Mouse (Mus musculus): Measurements from ENCODE around the gene Cmss1. TPM values are rescaled to one million over a fixed set of nuclear protein-coding genes. Genes with fewer than 3 reads are reported as not detected.

Gene Cmss1
- polyA plus RNA-seq (2016; fragmentation: Nextera tagmentation; extraction: Ambion mirVana) = 62.1 and 63.6 TPM in 2 replicates

- Histone ChIP-seq H3K36me3 (replicated peaks) (no peaks in the 10 kb centered on the region), H3K9me3 (no peaks in the 10 kb centered on the region), H3K27me3 (ENCODE audit: poor library complexity, severe bottlenecking) (no peaks in the 10 kb centered on the region), H3K4me1 (peaks cover 17% of the 10 kb centered on the region), H3K27ac (peak within 1 kb of the TSS; percentile 90), H3K4me3 (peak within 1 kb of the TSS; percentile 94)
- peak; percentile 87 for DNase-seq (ENCODE audit: extremely low spot score, low spot score)
- WGBS = under 1% methylated on average over 64 of the region's 64 CpGs
These were observed at the start of gene Cmss1 for GRCm38 (mm10) chr16:57606444-57607227. Gene Cmss1 (minus strand): TSS chr16:57606864.

- Histone ChIP-seq H3K4me1 (no peaks in the 10 kb centered on the region), H3K4me3 (no peak overlapping the region), H3K36me3 (replicated peaks) (no peaks in the 10 kb centered on the region), H3K9me3 (no peaks in the 10 kb centered on the region), H3K27ac (no peak overlapping the region), H3K27me3 (ENCODE audit: poor library complexity, severe bottlenecking) (no peaks in the 10 kb centered on the region)
- no peak for DNase-seq (ENCODE audit: extremely low spot score, low spot score)
- 85% methylated on average over 2 of the region's 2 CpGs for WGBS
These were observed 43.2 kb upstream of the Cmss1 start for GRCm38 (mm10) chr16:57649888-57650287.

- no peaks in the 10 kb centered on the region for H3K27me3 ChIP-seq (ENCODE audit: poor library complexity, severe bottlenecking)
- 0 out of 2 replicates have a peak, but pooled peaks cover 5% of the 10 kb centered on the region for H3K4me1 ChIP-seq
- 76% methylated on average over 10 of the region's 10 CpGs for WGBS
- no peak for DNase-seq (ENCODE audit: extremely low spot score, low spot score)
- no peaks in the 10 kb centered on the region for H3K36me3 ChIP-seq (replicated peaks)
- H3K4me3 ChIP-seq = no peak overlapping the region
- H3K9me3 ChIP-seq = no peaks in the 10 kb centered on the region
- H3K27ac ChIP-seq = no peak overlapping the region
These were observed 34.8 kb upstream of the Cmss1 start for GRCm38 (mm10) chr16:57641346-57641885.

GRCm38 (mm10) chr16:57634766-57635165, 28.1 kb upstream of the Cmss1 start:
- Histone ChIP-seq H3K27me3 (ENCODE audit: poor library complexity, severe bottlenecking) (no peaks in the 10 kb centered on the region), H3K27ac (no peak overlapping the region), H3K4me3 (no peak overlapping the region), H3K4me1 (no peaks in the 10 kb centered on the region), H3K9me3 (no peaks in the 10 kb centered on the region), H3K36me3 (replicated peaks) (no peaks in the 10 kb centered on the region)
- DNase-seq (ENCODE audit: extremely low spot score, low spot score) = no peak
- 83% methylated on average over 5 of the region's 5 CpGs for WGBS

- no peaks in the 10 kb centered on the region for H3K4me1 ChIP-seq
- no peak overlapping the region for H3K27ac ChIP-seq
- no peaks in the 10 kb centered on the region for H3K36me3 ChIP-seq (replicated peaks)
These were observed 27.5 kb upstream of the Cmss1 start for GRCm38 (mm10) chr16:57634191-57634590.

GRCm38 (mm10) chr16:57611768-57612167, 5.1 kb upstream of the Cmss1 start:
- no peak for DNase-seq (ENCODE audit: extremely low spot score, low spot score)
- Histone ChIP-seq H3K27ac (no peak overlapping the region), H3K27me3 (ENCODE audit: poor library complexity, severe bottlenecking) (no peaks in the 10 kb centered on the region), H3K9me3 (no peaks in the 10 kb centered on the region), H3K4me1 (peaks cover 6% of the 10 kb centered on the region), H3K4me3 (no peak overlapping the region), H3K36me3 (replicated peaks) (no peaks in the 10 kb centered on the region)
- 7% methylated on average over 1 of the region's 1 CpGs for WGBS

More at GRCm38 (mm10) chr16:57634191-57634590, 27.5 kb upstream of the Cmss1 start:
- DNase-seq (ENCODE audit: extremely low spot score, low spot score) = peak; percentile 47
- H3K4me3 ChIP-seq = no peak overlapping the region
- H3K27me3 ChIP-seq (ENCODE audit: poor library complexity, severe bottlenecking) = no peaks in the 10 kb centered on the region
- 9% methylated on average over 6 of the region's 6 CpGs for WGBS
- no peaks in the 10 kb centered on the region for H3K9me3 ChIP-seq

- H3K4me1 ChIP-seq = peaks cover 9% of the 10 kb centered on the region
- H3K27ac ChIP-seq = no peak overlapping the region
- H3K4me3 ChIP-seq = no peak overlapping the region
- no peaks in the 10 kb centered on the region for H3K27me3 ChIP-seq (ENCODE audit: poor library complexity, severe bottlenecking)
- no peaks in the 10 kb centered on the region for H3K9me3 ChIP-seq
- no peaks in the 10 kb centered on the region for H3K36me3 ChIP-seq (replicated peaks)
- no peak for DNase-seq (ENCODE audit: extremely low spot score, low spot score)
These were observed 5.6 kb downstream of the Cmss1 start for GRCm38 (mm10) chr16:57601031-57601430.

- DNase-seq (ENCODE audit: extremely low spot score, low spot score) = no peak
- Histone ChIP-seq H3K27ac (no peak overlapping the region), H3K4me1 (no peaks in the 10 kb centered on the region), H3K27me3 (ENCODE audit: poor library complexity, severe bottlenecking) (no peaks in the 10 kb centered on the region), H3K4me3 (no peak overlapping the region), H3K9me3 (no peaks in the 10 kb centered on the region), H3K36me3 (replicated peaks) (no peaks in the 10 kb centered on the region)
- WGBS = 90% methylated on average over 4 of the region's 4 CpGs
These were observed 9.2 kb downstream of the Cmss1 start for GRCm38 (mm10) chr16:57597295-57597957.

- WGBS = 40% methylated on average over 7 of the region's 7 CpGs
- H3K27ac ChIP-seq = no peak overlapping the region
- no peak for DNase-seq (ENCODE audit: extremely low spot score, low spot score)
These were observed 13.1 kb downstream of the Cmss1 start for GRCm38 (mm10) chr16:57593422-57594157.

GRCm38 (mm10) chr16:57585201-57585600, 21.5 kb downstream of the Cmss1 start:
- Histone ChIP-seq H3K4me1 (no peaks in the 10 kb centered on the region), H3K27ac (no peak overlapping the region), H3K36me3 (replicated peaks) (no peaks in the 10 kb centered on the region), H3K4me3 (no peak overlapping the region), H3K27me3 (ENCODE audit: poor library complexity, severe bottlenecking) (no peaks in the 10 kb centered on the region), H3K9me3 (no peaks in the 10 kb centered on the region)
- WGBS = 72% methylated on average over 3 of the region's 3 CpGs
- DNase-seq (ENCODE audit: extremely low spot score, low spot score) = no peak

More at GRCm38 (mm10) chr16:57593422-57594157, 13.1 kb downstream of the Cmss1 start:
- Histone ChIP-seq H3K4me3 (no peak overlapping the region), H3K27me3 (ENCODE audit: poor library complexity, severe bottlenecking) (no peaks in the 10 kb centered on the region), H3K36me3 (replicated peaks) (no peaks in the 10 kb centered on the region), H3K9me3 (no peaks in the 10 kb centered on the region), H3K4me1 (no peaks in the 10 kb centered on the region)

GRCm38 (mm10) chr16:57582008-57582407, 24.7 kb downstream of the Cmss1 start:
- Histone ChIP-seq H3K9me3 (no peaks in the 10 kb centered on the region), H3K27me3 (ENCODE audit: poor library complexity, severe bottlenecking) (no peaks in the 10 kb centered on the region), H3K36me3 (replicated peaks) (no peaks in the 10 kb centered on the region), H3K4me3 (no peak overlapping the region), H3K27ac (no peak overlapping the region), H3K4me1 (no peaks in the 10 kb centered on the region)
- no peak for DNase-seq (ENCODE audit: extremely low spot score, low spot score)
- 86% methylated on average over 2 of the region's 2 CpGs for whole genome bisulfite sequencing

- Histone ChIP-seq H3K27ac (no peak overlapping the region), H3K36me3 (replicated peaks) (no peaks in the 10 kb centered on the region), H3K4me1 (no peaks in the 10 kb centered on the region; the same call in 1 of the 2 replicates), H3K27me3 (ENCODE audit: poor library complexity, severe bottlenecking) (no peaks in the 10 kb centered on the region), H3K9me3 (no peaks in the 10 kb centered on the region), H3K4me3 (no peak overlapping the region)
- DNase-seq (ENCODE audit: extremely low spot score, low spot score) = no peak
- WGBS = 87% methylated on average over 7 of the region's 7 CpGs
These were observed 26.6 kb downstream of the Cmss1 start for GRCm38 (mm10) chr16:57580041-57580440.

Data from forebrain, embryonic 10.5 days (tissue).